Mouse (Mus musculus) liver, postnatal 0 days (tissue): ENCODE measurements at regions not wholly inside any gene's neighbourhood (a gene's known extent, or its start where the extent isn't known, plus 50 kb on each side); places are given as distances from the start of the nearest gene placed in this dataset.

ENCODE experiments used
- CTCF ChIP-seq: sonication (generic); IDR thresholded peaks from 2 replicates; pipeline ENCODE4 v1.5.1; 2016; ENCODE audit warnings: antibody characterized with exemption, low read depth
- EP300 ChIP-seq: IDR thresholded peaks from 2 replicates; pipeline ENCODE4 v1.6.1; 2016; ENCODE audit warnings: antibody characterized with exemption, low read depth, mild to moderate bottlenecking

GRCm38 (mm10) chr5:73928691-73929090 lies 139.5 kb downstream of the Usp46 start:
- TF ChIP-seq CTCF (no peak), EP300 (no peak)
